Mouse (Mus musculus) MEL (cell line): ENCODE measurements around the gene Npas3. TPM values are rescaled to one million over a fixed set of nuclear protein-coding genes. Genes with fewer than 3 reads are reported as not detected.
A peak's percentile ranks its signal among the peaks of the same experiment; 100 is the strongest.

Experiments
- DNase-seq: peaks from one replicate; pipeline ENCODE4 v3.0.0; 2011; ENCODE audit warnings: low read depth, low spot score
- H3K27ac ChIP-seq: 2 replicates; pipeline ENCODE4 v1.5.1; 2012; ENCODE audit warnings: low read depth, mild to moderate bottlenecking, control low read depth, low read length, moderate library complexity; ENCODE audit not compliant: control insufficient read depth
- H3K27me3 ChIP-seq, 2 experiments: fragments of 150-350 bp in 1 of 2; sonication (generic) in 1 of 2; 2 replicates each; pipeline ENCODE4 v1.6.1; 2012; ENCODE audit warnings: low read length in 2 of 2, mild to moderate bottlenecking in 2 of 2, improper control_type of control experiment in 1 of 2, moderate library complexity in 1 of 2; ENCODE audit not compliant: insufficient read depth in 2 of 2, control insufficient read depth in 1 of 2
- H3K36me3 ChIP-seq, 2 experiments: 2 replicates each; pipeline ENCODE4 v1.6.1; 2012 to 2014; ENCODE audit warnings: low read length in 2 of 2, improper control_type of control experiment in 1 of 2, inconsistent platforms in 1 of 2, mild to moderate bottlenecking in 1 of 2; ENCODE audit not compliant: insufficient read depth in 2 of 2, control insufficient read depth in 1 of 2
- H3K4me1 ChIP-seq, 2 experiments: fragments of 150-350 bp in 1 of 2; sonication (generic) in 1 of 2; 2 replicates each; pipeline ENCODE4 v1.6.1; 2012; ENCODE audit warnings: low read length in 2 of 2, improper control_type of control experiment in 1 of 2, mild to moderate bottlenecking in 1 of 2; ENCODE audit not compliant: insufficient read depth in 2 of 2, control insufficient read depth in 1 of 2
- H3K4me3 ChIP-seq, 2 experiments: fragments of 150-350 bp in 1 of 2; sonication (generic) in 1 of 2; 2 replicates each; pipeline ENCODE4 v1.5.1; 2012; ENCODE audit warnings: low read depth in 2 of 2, low read length in 2 of 2, mild to moderate bottlenecking in 2 of 2, moderate library complexity in 2 of 2, control low read depth in 1 of 2, improper control_type of control experiment in 1 of 2; ENCODE audit not compliant: control insufficient read depth in 1 of 2, insufficient read depth in 1 of 2
- H3K79me2 ChIP-seq: 2 replicates; pipeline ENCODE4 v1.6.1; 2012; ENCODE audit warnings: mild to moderate bottlenecking, low read length, moderate library complexity; ENCODE audit not compliant: control insufficient read depth, poor library complexity, insufficient read depth
- H3K9ac ChIP-seq: 2 replicates; pipeline ENCODE4 v1.6.1; 2012; ENCODE audit warnings: low read depth, mild to moderate bottlenecking, control low read depth, low read length, moderate library complexity; ENCODE audit not compliant: control insufficient read depth, poor library complexity, severe bottlenecking
- H3K9me3 ChIP-seq: fragments of 150-350 bp; sonication (generic); replicated peaks from 2 replicates; pipeline ENCODE4 v1.6.1; 2012; ENCODE audit warnings: mild to moderate bottlenecking, low read length, improper control_type of control experiment, moderate library complexity; ENCODE audit not compliant: insufficient read depth
- CTCF ChIP-seq, 3 experiments: IDR thresholded peaks in 2 of 3; conservative IDR thresholded peaks in 1 of 3; 2 replicates each; pipeline ENCODE4 v1.5.1; 2011 to 2012; ENCODE audit warnings: low read length in 3 of 3, low read depth in 2 of 3, mild to moderate bottlenecking in 2 of 3, improper control_type of control experiment in 1 of 3, inconsistent platforms in 1 of 3, mixed read lengths in 1 of 3, moderate library complexity in 1 of 3; ENCODE audit not compliant: control insufficient read depth in 1 of 3, insufficient read depth in 1 of 3, poor library complexity in 1 of 3, severe bottlenecking in 1 of 3
- EP300 ChIP-seq, 2 experiments: IDR thresholded peaks; 2 replicates each; pipeline ENCODE4 v1.6.1; 2011; ENCODE audit warnings: improper control_type of control experiment in 2 of 2, low read length in 2 of 2, low read depth in 1 of 2, mild to moderate bottlenecking in 1 of 2
- ETS1 ChIP-seq: IDR thresholded peaks from 2 replicates; pipeline ENCODE4 v1.6.1; 2012; ENCODE audit warnings: low read depth, mild to moderate bottlenecking, inconsistent platforms, low read length, improper control_type of control experiment, moderate library complexity
- GABPA ChIP-seq: IDR thresholded peaks from 2 replicates; pipeline ENCODE4 v1.6.1; 2012; ENCODE audit warnings: low read depth, mild to moderate bottlenecking, inconsistent platforms, low read length, improper control_type of control experiment, moderate library complexity
- GATA1 ChIP-seq: IDR thresholded peaks from 2 replicates; pipeline ENCODE4 v1.6.1; 2011; ENCODE audit warnings: low read depth, low read length, improper control_type of control experiment
- MAFK ChIP-seq: IDR thresholded peaks from 2 replicates; pipeline ENCODE4 v1.6.1; 2011; ENCODE audit warnings: low read depth, mild to moderate bottlenecking, low read length, improper control_type of control experiment, borderline replicate concordance
- MEF2A ChIP-seq: IDR thresholded peaks from 2 replicates; pipeline ENCODE4 v1.6.1; 2014; ENCODE audit warnings: low read depth, mild to moderate bottlenecking, inconsistent platforms, low read length, improper control_type of control experiment; ENCODE audit not compliant: poor library complexity, insufficient replicate concordance, severe bottlenecking; ENCODE audit errors: extremely low read depth
- MYB ChIP-seq: IDR thresholded peaks from 2 replicates; pipeline ENCODE4 v1.6.1; 2011; ENCODE audit warnings: mild to moderate bottlenecking, low read depth, low read length, improper control_type of control experiment
- MYC ChIP-seq: IDR thresholded peaks from 2 replicates; pipeline ENCODE4 v1.6.1; 2011; ENCODE audit warnings: low read depth, mild to moderate bottlenecking, low read length, improper control_type of control experiment, moderate library complexity
- NELFE ChIP-seq: IDR thresholded peaks from 2 replicates; pipeline ENCODE4 v1.6.1; 2011; ENCODE audit warnings: low read depth, low read length, improper control_type of control experiment
- POLR2A ChIP-seq, 2 experiments: IDR thresholded peaks; 2 replicates each; pipeline ENCODE4 v1.6.1; 2011 to 2012; ENCODE audit warnings: low read length in 2 of 2, mild to moderate bottlenecking in 2 of 2, control low read depth in 1 of 2, improper control_type of control experiment in 1 of 2, low read depth in 1 of 2, moderate library complexity in 1 of 2; ENCODE audit not compliant: control insufficient read depth in 1 of 2, insufficient read depth in 1 of 2, poor library complexity in 1 of 2
- POLR2AphosphoS2 ChIP-seq: IDR thresholded peaks from 2 replicates; pipeline ENCODE4 v1.6.1; 2011; ENCODE audit warnings: low read length, improper control_type of control experiment
- RAD21 ChIP-seq: IDR thresholded peaks from 2 replicates; pipeline ENCODE4 v1.6.1; 2011; ENCODE audit warnings: mild to moderate bottlenecking, low read depth, low read length, improper control_type of control experiment
- TAL1 ChIP-seq: IDR thresholded peaks from 2 replicates; pipeline ENCODE4 v1.6.1; 2012; ENCODE audit warnings: mild to moderate bottlenecking, inconsistent platforms, low read length, moderate library complexity, mixed read lengths
- ZC3H11A ChIP-seq: IDR thresholded peaks from 2 replicates; pipeline ENCODE4 v1.6.1; 2012; ENCODE audit warnings: low read depth, mild to moderate bottlenecking, inconsistent platforms, low read length, improper control_type of control experiment
- ZKSCAN1 ChIP-seq: IDR thresholded peaks from 2 replicates; pipeline ENCODE4 v1.6.1; 2012; ENCODE audit warnings: low read depth, mild to moderate bottlenecking, inconsistent platforms, low read length, improper control_type of control experiment, moderate library complexity
- polyA plus RNA-seq, 2 experiments: library from polyadenylated mRNA; stranded (reverse) in 1 of 2; unstranded in 1 of 2; fragments of >175 nt in 1 of 2; fragments of >200 nt in 1 of 2; gene quantifications; 2 replicates each; pipeline versions ENCODE4 v1.2.1 to v1.2.4; 2012; ENCODE audit warnings: low replicate concordance in 2 of 2, low read depth in 1 of 2; ENCODE audit not compliant: insufficient read length in 2 of 2, insufficient read depth in 1 of 2, missing spikeins in 1 of 2
- total RNA-seq: library from RNA; depleted of rRNA; stranded (reverse); fragments of 300-350 nt; gene quantifications from 2 replicates; pipeline ENCODE4 v1.2.3, GENCODE M21; 2012

The Npas3 gene
- total and polyA plus RNA-seq, 3 experiments: not detected

GRCm38 (mm10) chr12:53695324-53695723, 446.8 kb downstream of the Npas3 start:
- no peak overlapping the region for H3K27ac ChIP-seq
- no peak for DNase-seq
- no peaks in the 10 kb centered on the region for H3K4me1 ChIP-seq
- H3K9ac ChIP-seq: no peak overlapping the region
- TF ChIP-seq MAFK: 0 out of 2 replicates have a peak, but pooled peaks have one; percentile 24
- TF ChIP-seq ZKSCAN1: no peak
- TF ChIP-seq, all 39 proteins: peak for 1
- Histone ChIP-seq H3K4me3 (no peak overlapping the region), H3K27me3 (no peaks in the 10 kb centered on the region), H3K9me3 (no peaks in the 10 kb centered on the region), H3K79me2 (no peaks in the 10 kb centered on the region), H3K36me3 (no peaks in the 10 kb centered on the region)

GRCm38 (mm10) chr12:53697645-53698044, 449.2 kb downstream of the Npas3 start:
- H3K9ac ChIP-seq: no peak overlapping the region
- no peaks in the 10 kb centered on the region for H3K9me3 ChIP-seq
- no peaks in the 10 kb centered on the region for H3K4me1 ChIP-seq
- no peaks in the 10 kb centered on the region for H3K27me3 ChIP-seq
- H3K27ac ChIP-seq: no peak overlapping the region
- no peaks in the 10 kb centered on the region for H3K79me2 ChIP-seq
- no peak for DNase-seq
- no peaks in the 10 kb centered on the region for H3K36me3 ChIP-seq
- TF ChIP-seq GATA1 (no peak), ETS1 (no peak), TAL1 (no peak), MYB (no peak), CTCF (IDR thresholded peaks at IDR 0.05 in 2 of 3, conservative IDR thresholded peaks at IDR 0.05 in 1 of 3; ENCODE audit: control insufficient read depth in 1 of 3, insufficient read depth in 1 of 3, low read depth in 2 of 3, low read length in 3 of 3, poor library complexity in 1 of 3, severe bottlenecking in 1 of 3) (no peak), NELFE (no peak), GABPA (no peak), EP300 (IDR thresholded peaks at IDR 0.05; ENCODE audit: low read depth in 1 of 2, low read length in 2 of 2) (no peak), RAD21 (no peak)
- no peak overlapping the region for H3K4me3 ChIP-seq

- Histone ChIP-seq H3K79me2 (no peaks in the 10 kb centered on the region), H3K4me3 (no peak overlapping the region), H3K36me3 (no peaks in the 10 kb centered on the region), H3K27me3 (no peaks in the 10 kb centered on the region), H3K9ac (no peak overlapping the region), H3K4me1 (no peaks in the 10 kb centered on the region), H3K9me3 (no peaks in the 10 kb centered on the region), H3K27ac (no peak overlapping the region)
- DNase-seq: no peak
- TF ChIP-seq ZC3H11A: no peak
- TF ChIP-seq MYC: no peak
- no peak for TF ChIP-seq POLR2AphosphoS2
- no peak for TF ChIP-seq POLR2A (IDR thresholded peaks at IDR 0.05; ENCODE audit: control insufficient read depth in 1 of 2, insufficient read depth in 1 of 2, low read depth in 1 of 2, low read length in 2 of 2, poor library complexity in 1 of 2)
- TF ChIP-seq MEF2A: no peak
Observed at GRCm38 (mm10) chr12:53698483-53699227, 450.2 kb downstream of the Npas3 start.
